Mouse (Mus musculus): ENCODE data around the gene Rnf7.
"Not testable (repeated sequence)": the region's sequence is repeated elsewhere in the genome, so short reads cannot be mapped to it uniquely, and the experiment has no call there.

The Rnf7 gene

GRCm38 (mm10) chr9:96478071-96478888 lies at the start of gene Rnf7:
Gene Rnf7, minus strand, starts transcription at chr9:96478675.
- DNase-seq (ENCODE audit: extremely low read depth, low read depth): peak; percentile 79

- no peak for DNase-seq (ENCODE audit: extremely low read depth, low read depth)
These were observed 47.5 kb upstream of the Rnf7 start for GRCm38 (mm10) chr9:96526011-96526410.

- no peak for DNase-seq (ENCODE audit: extremely low read depth, low read depth)
These were observed 46.6 kb upstream of the Rnf7 start, which contains the start of gene Gm28729 for GRCm38 (mm10) chr9:96524972-96525506. Gene Gm28729, minus strand, starts transcription at chr9:96525264.

GRCm38 (mm10) chr9:96523148-96523547 lies 44.7 kb upstream of the Rnf7 start:
- no peak for DNase-seq (ENCODE audit: extremely low read depth, low read depth)

- DNase-seq (ENCODE audit: extremely low read depth, low read depth): not testable (repeated sequence)
These were observed 43.1 kb upstream of the Rnf7 start for GRCm38 (mm10) chr9:96521574-96521973.

GRCm38 (mm10) chr9:96517429-96517828 lies 39.0 kb upstream of the Rnf7 start:
- DNase-seq (ENCODE audit: extremely low read depth, low read depth): no peak

GRCm38 (mm10) chr9:96516806-96517205 lies 38.3 kb upstream of the Rnf7 start:
- no peak for DNase-seq (ENCODE audit: extremely low read depth, low read depth)

- DNase-seq (ENCODE audit: extremely low read depth, low read depth): no peak
These were observed 37.3 kb upstream of the Rnf7 start for GRCm38 (mm10) chr9:96515737-96516136.

- DNase-seq (ENCODE audit: extremely low read depth, low read depth): no peak
These were observed 35.8 kb upstream of the Rnf7 start for GRCm38 (mm10) chr9:96514278-96514677.

- DNase-seq (ENCODE audit: extremely low read depth, low read depth): no peak
These were observed 27.6 kb upstream of the Rnf7 start for GRCm38 (mm10) chr9:96506011-96506498.

GRCm38 (mm10) chr9:96505156-96505555 lies 26.7 kb upstream of the Rnf7 start:
- no peak for DNase-seq (ENCODE audit: extremely low read depth, low read depth)

GRCm38 (mm10) chr9:96504116-96504895 lies 25.8 kb upstream of the Rnf7 start:
- DNase-seq (ENCODE audit: extremely low read depth, low read depth): no peak

GRCm38 (mm10) chr9:96502856-96503610 lies 24.6 kb upstream of the Rnf7 start:
- no peak for DNase-seq (ENCODE audit: extremely low read depth, low read depth)

GRCm38 (mm10) chr9:96501217-96501616 lies 22.7 kb upstream of the Rnf7 start:
- no peak for DNase-seq (ENCODE audit: extremely low read depth, low read depth)

GRCm38 (mm10) chr9:96493212-96493611 lies 14.7 kb upstream of the Rnf7 start:
- DNase-seq (ENCODE audit: extremely low read depth, low read depth): no peak

GRCm38 (mm10) chr9:96491810-96492209 lies 13.3 kb upstream of the Rnf7 start:
- DNase-seq (ENCODE audit: extremely low read depth, low read depth): peak; percentile 30

GRCm38 (mm10) chr9:96487869-96488268 lies 9.4 kb upstream of the Rnf7 start:
- not testable (repeated sequence) for DNase-seq (ENCODE audit: extremely low read depth, low read depth)

GRCm38 (mm10) chr9:96483648-96484047 lies 5.2 kb upstream of the Rnf7 start:
- DNase-seq (ENCODE audit: extremely low read depth, low read depth): no peak

- no peak for DNase-seq (ENCODE audit: extremely low read depth, low read depth)
These were observed 4.6 kb upstream of the Rnf7 start for GRCm38 (mm10) chr9:96483028-96483427.

GRCm38 (mm10) chr9:96472356-96472755 lies 6.1 kb downstream of the Rnf7 start:
- DNase-seq (ENCODE audit: extremely low read depth, low read depth): no peak

- DNase-seq (ENCODE audit: extremely low read depth, low read depth): not testable (repeated sequence)
These were observed 6.8 kb downstream of the Rnf7 start for GRCm38 (mm10) chr9:96471681-96472080.
